Mouse (Mus musculus) small intestine, adult 2 months (tissue): ENCODE measurements around the gene Mfap4.

Source experiments
- CTCF ChIP-seq: fragments of 200-500 bp; IDR thresholded peaks from 2 replicates; pipeline ENCODE4 v1.5.1; 2012; ENCODE audit warnings: low read depth, mild to moderate bottlenecking, control low read depth, inconsistent platforms, low read length, moderate library complexity, mixed read lengths; ENCODE audit not compliant: insufficient replicate concordance, insufficient read length; ENCODE audit errors: extremely low read depth
- POLR2A ChIP-seq: fragments of 200-500 bp; IDR thresholded peaks from 2 replicates; pipeline ENCODE4 v1.6.1; 2012; ENCODE audit warnings: low read depth, mild to moderate bottlenecking, control low read depth, inconsistent platforms, low read length, moderate library complexity

GRCm38 (mm10) chr11:61498736-61499504, 13.7 kb downstream of the Mfap4 start:
- no peak for TF ChIP-seq CTCF
- TF ChIP-seq POLR2A = no peak
